Mouse (Mus musculus): ENCODE measurements around the gene S100a16. TPM values are rescaled to one million over a fixed set of nuclear protein-coding genes. Genes with fewer than 3 reads are reported as not detected.

S100a16 gene
- polyA plus RNA-seq (2015; fragmentation: Nextera tagmentation; extraction: Ambion mirVana) = 44.0 and 69.4 TPM in 2 replicates

DNA sequence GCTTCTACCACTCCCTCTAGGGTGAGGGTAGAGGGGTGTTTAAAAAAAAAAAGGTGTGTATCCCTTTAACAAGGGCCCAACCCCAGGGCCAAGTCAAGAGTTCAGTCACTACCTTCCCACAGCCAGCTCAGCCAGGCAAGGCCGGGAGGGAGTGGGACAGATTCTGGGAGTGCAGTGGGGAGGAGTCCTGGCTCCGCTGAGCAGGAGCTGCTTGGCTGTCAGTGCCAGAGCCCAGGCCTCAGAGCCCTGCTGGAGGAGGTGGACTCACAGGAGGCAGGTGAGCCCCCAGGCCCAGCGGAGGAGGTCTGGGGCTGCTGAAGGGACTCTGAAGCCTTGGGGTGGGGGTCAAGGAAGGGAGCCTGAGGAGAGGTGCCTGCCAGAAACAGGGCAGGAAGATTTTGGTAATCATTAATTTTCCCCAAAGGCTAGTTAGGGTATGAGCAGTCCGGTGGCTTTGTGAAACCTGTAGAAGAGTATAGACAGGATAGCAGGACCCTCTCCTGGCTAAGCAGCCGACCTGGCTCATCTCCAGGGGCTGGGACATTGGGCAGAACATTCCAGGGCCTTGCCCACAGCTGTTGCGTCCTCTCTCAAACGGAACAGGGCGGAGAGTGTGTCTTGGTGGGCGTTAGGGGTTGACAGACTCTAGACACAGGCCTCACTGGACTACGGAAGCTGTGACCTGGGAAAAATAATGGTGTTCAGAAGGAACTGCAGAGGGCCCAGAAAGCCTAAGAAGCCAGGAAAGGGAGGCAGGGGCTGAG is at the start of gene S100a16:
Gene S100a16 (plus strand): TSS at position 114 of the 764 bp plus-strand sequence.
- Histone ChIP-seq H3K27me3 (replicated peaks) (no peaks in the 10 kb centered on the region), H3K36me3 (no peaks in the 10 kb centered on the region), H3K4me1 (peaks cover 6% of the 10 kb centered on the region; the same call in 1 of the 2 replicates), H3K4me3 (replicated peaks) (no peak within 1 kb of the TSS), H3K4me2 (peak within 1 kb of the TSS; percentile 5; the same call in 1 of the 2 replicates), H3K9ac (replicated peaks) (no peak within 1 kb of the TSS), H3K9me3 (replicated peaks) (no peaks in the 10 kb centered on the region), H3K27ac (replicated peaks) (no peak within 1 kb of the TSS)
- ATAC-seq (ENCODE audit: low FRiP score) = peak; percentile 51; the same call in 1 of the 2 replicates
- WGBS = 49% methylated on average over 10 of the region's 10 CpGs

DNA sequence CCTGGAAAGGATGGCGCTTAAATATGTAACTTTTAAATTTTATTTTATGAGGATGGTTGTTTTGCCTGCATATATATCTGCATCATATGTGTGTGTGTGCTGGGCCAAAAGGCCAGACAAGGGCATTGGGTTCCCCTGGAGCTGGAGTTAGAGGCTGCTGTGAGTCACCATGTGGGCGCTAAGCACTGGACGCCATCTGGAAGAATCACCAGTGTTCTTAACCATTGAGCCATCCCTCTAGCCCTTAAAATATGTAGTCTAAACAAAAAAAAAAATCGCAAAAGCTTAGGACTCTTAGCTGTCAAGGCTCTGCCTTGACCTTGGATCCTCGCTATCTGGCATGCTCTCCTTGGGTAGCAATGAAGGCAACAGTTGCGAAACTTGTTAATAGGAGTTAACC is 48.5 kb upstream of the S100a16 start:
- Histone ChIP-seq H3K9me3 (replicated peaks) (no peaks in the 10 kb centered on the region), H3K4me2 (no peak overlapping the region), H3K36me3 (peaks cover 56% of the 10 kb centered on the region), H3K4me3 (replicated peaks) (no peak overlapping the region), H3K9ac (replicated peaks) (no peak overlapping the region), H3K4me1 (peaks cover 9% of the 10 kb centered on the region), H3K27me3 (replicated peaks) (no peaks in the 10 kb centered on the region), H3K27ac (replicated peaks) (no peak overlapping the region)
- 89% methylated on average over 6 of the region's 6 CpGs for WGBS
- no peak for ATAC-seq (ENCODE audit: low FRiP score)

- peak; percentile 96 for ATAC-seq (ENCODE audit: low FRiP score)
- Histone ChIP-seq H3K4me2 (peak within 1 kb of the TSS; percentile 63), H3K27ac (replicated peaks) (peak within 1 kb of the TSS; percentile 84), H3K9me3 (replicated peaks) (no peaks in the 10 kb centered on the region), H3K27me3 (replicated peaks) (no peaks in the 10 kb centered on the region), H3K4me3 (replicated peaks) (peak within 1 kb of the TSS; percentile 83), H3K9ac (replicated peaks) (peak within 1 kb of the TSS; percentile 85), H3K4me1 (peaks cover 9% of the 10 kb centered on the region), H3K36me3 (peaks cover 41% of the 10 kb centered on the region)
- WGBS = 0% methylated on average over 37 of the region's 37 CpGs
Observed at GRCm38 (mm10) chr3:90490696-90491256, 46.3 kb upstream of the S100a16 start, which contains the start of gene Snapin. Gene Snapin, minus strand, starts transcription at chr3:90491033.

- no peak overlapping the region for H3K4me3 ChIP-seq (replicated peaks)
- WGBS = 34% methylated on average over 2 of the region's 2 CpGs
- H3K27ac ChIP-seq (replicated peaks) = no peak overlapping the region
- no peaks in the 10 kb centered on the region for H3K9me3 ChIP-seq (replicated peaks)
- ATAC-seq (ENCODE audit: low FRiP score) = peak; percentile 32; the same call in 1 of the 2 replicates
- H3K27me3 ChIP-seq (replicated peaks) = no peaks in the 10 kb centered on the region
- H3K4me1 ChIP-seq = peaks cover 9% of the 10 kb centered on the region
- no peak overlapping the region for H3K9ac ChIP-seq (replicated peaks)
- no peak overlapping the region for H3K4me2 ChIP-seq
- H3K36me3 ChIP-seq = peaks cover 41% of the 10 kb centered on the region
Observed at GRCm38 (mm10) chr3:90491350-90491749, 45.7 kb upstream of the S100a16 start.

DNA sequence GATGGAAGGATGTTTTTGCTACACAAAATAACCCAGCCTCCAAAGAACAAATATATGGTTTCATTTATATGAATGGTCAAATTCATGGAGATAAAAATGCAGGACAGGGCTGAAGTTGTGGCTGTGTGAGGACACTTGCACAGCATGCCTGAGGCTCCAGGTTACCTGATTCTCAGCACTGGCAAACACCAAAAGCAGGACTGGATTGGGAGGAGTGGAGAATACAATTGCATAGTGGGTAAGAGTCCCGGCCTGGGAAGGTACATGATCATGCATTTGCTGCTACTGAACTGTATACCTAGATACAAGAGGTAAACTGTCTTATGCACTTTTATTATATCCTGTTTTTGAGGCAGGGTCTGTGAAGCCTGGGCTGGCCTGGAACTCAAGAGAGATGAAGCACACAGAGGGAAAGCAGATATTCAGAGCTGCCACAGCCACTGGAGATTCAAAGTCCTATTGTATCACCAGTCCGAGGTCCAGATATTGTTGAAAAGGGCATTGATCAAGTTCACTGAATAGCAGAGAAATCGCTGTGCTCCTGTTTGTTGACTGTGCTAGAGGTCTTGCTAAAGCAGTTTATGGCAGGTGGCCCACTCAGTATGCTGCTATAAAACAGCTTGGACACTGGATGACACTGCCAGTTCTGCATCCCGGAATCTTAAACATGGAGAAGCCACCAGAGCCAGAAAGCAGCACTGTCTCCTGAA is 43.1 kb upstream of the S100a16 start:
- no peak overlapping the region for H3K4me2 ChIP-seq
- H3K4me1 ChIP-seq = peaks cover 9% of the 10 kb centered on the region
- H3K9ac ChIP-seq (replicated peaks) = no peak overlapping the region
- H3K36me3 ChIP-seq = peaks cover 45% of the 10 kb centered on the region
- no peak overlapping the region for H3K4me3 ChIP-seq (replicated peaks)
- 45% methylated on average over 4 of the region's 4 CpGs for WGBS
- no peak for ATAC-seq (ENCODE audit: low FRiP score)
- no peak overlapping the region for H3K27ac ChIP-seq (replicated peaks)
- H3K9me3 ChIP-seq (replicated peaks) = no peaks in the 10 kb centered on the region
- no peaks in the 10 kb centered on the region for H3K27me3 ChIP-seq (replicated peaks)

GRCm38 (mm10) chr3:90495850-90496525 is 41.1 kb upstream of the S100a16 start:
- Histone ChIP-seq H3K4me3 (replicated peaks) (no peak overlapping the region), H3K27ac (replicated peaks) (no peak overlapping the region), H3K27me3 (replicated peaks) (no peaks in the 10 kb centered on the region), H3K4me1 (no peaks in the 10 kb centered on the region), H3K4me2 (no peak overlapping the region), H3K9me3 (replicated peaks) (no peaks in the 10 kb centered on the region), H3K36me3 (peaks cover 53% of the 10 kb centered on the region), H3K9ac (replicated peaks) (no peak overlapping the region)
- WGBS = 94% methylated on average over 7 of the region's 7 CpGs
- ATAC-seq (ENCODE audit: low FRiP score) = no peak

GRCm38 (mm10) chr3:90497597-90497996 is 39.5 kb upstream of the S100a16 start:
- Histone ChIP-seq H3K4me1 (no peaks in the 10 kb centered on the region), H3K9me3 (replicated peaks) (no peaks in the 10 kb centered on the region), H3K36me3 (peaks cover 68% of the 10 kb centered on the region), H3K27me3 (replicated peaks) (no peaks in the 10 kb centered on the region), H3K4me3 (replicated peaks) (no peak overlapping the region), H3K4me2 (no peak overlapping the region), H3K27ac (replicated peaks) (no peak overlapping the region), H3K9ac (replicated peaks) (no peak overlapping the region)
- ATAC-seq (ENCODE audit: low FRiP score) = no peak

DNA sequence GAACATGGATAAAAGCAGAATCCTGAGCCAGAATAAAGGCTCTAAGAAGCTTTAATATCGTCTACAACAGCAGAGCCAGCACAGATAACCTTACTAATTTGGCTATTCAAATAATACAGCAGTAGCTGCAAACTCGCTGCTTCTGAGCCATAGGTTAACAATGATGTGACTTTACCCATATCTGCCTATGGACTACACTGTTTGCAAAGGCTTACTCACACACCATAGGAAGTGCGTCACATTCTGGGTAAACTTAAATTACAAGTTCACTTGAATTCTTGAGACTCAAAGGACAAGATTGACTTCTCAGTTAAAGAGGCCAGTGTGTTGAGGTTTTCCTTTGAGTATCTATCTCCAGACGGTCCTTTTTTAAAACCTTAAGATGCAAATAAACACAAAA is 33.6 kb upstream of the S100a16 start:
- Histone ChIP-seq H3K27ac (replicated peaks) (no peak overlapping the region), H3K9me3 (replicated peaks) (no peaks in the 10 kb centered on the region), H3K4me2 (no peak overlapping the region), H3K9ac (replicated peaks) (no peak overlapping the region), H3K4me3 (replicated peaks) (no peak overlapping the region), H3K4me1 (peaks cover 34% of the 10 kb centered on the region), H3K36me3 (peaks cover 70% of the 10 kb centered on the region), H3K27me3 (replicated peaks) (no peaks in the 10 kb centered on the region)
- no peak for ATAC-seq (ENCODE audit: low FRiP score)
- WGBS = 90% methylated on average over 4 of the region's 4 CpGs

- Histone ChIP-seq H3K36me3 (peaks cover 53% of the 10 kb centered on the region), H3K9ac (replicated peaks) (no peak overlapping the region), H3K4me1 (peaks cover 38% of the 10 kb centered on the region), H3K27ac (replicated peaks) (no peak overlapping the region), H3K9me3 (replicated peaks) (no peaks in the 10 kb centered on the region), H3K4me3 (replicated peaks) (no peak overlapping the region), H3K4me2 (no peak overlapping the region), H3K27me3 (replicated peaks) (no peaks in the 10 kb centered on the region)
- ATAC-seq (ENCODE audit: low FRiP score) = no peak
- WGBS = 87% methylated on average over 5 of the region's 5 CpGs
Observed at GRCm38 (mm10) chr3:90505216-90505615, 31.8 kb upstream of the S100a16 start.

- Histone ChIP-seq H3K4me2 (no peak overlapping the region), H3K27me3 (replicated peaks) (0 out of 2 replicates have a peak, but pooled peaks cover 2% of the 10 kb centered on the region), H3K27ac (replicated peaks) (no peak overlapping the region), H3K9ac (replicated peaks) (no peak overlapping the region), H3K9me3 (replicated peaks) (no peaks in the 10 kb centered on the region), H3K4me3 (replicated peaks) (no peak overlapping the region), H3K4me1 (peaks cover 38% of the 10 kb centered on the region), H3K36me3 (peaks cover 47% of the 10 kb centered on the region)
- 86% methylated on average over 3 of the region's 3 CpGs for WGBS
- no peak for ATAC-seq (ENCODE audit: low FRiP score)
Observed at GRCm38 (mm10) chr3:90506362-90506761, 30.7 kb upstream of the S100a16 start.

GRCm38 (mm10) chr3:90508287-90508949 is 28.6 kb upstream of the S100a16 start:
- Histone ChIP-seq H3K4me2 (peak overlapping the region; percentile 75), H3K36me3 (peaks cover 28% of the 10 kb centered on the region), H3K9me3 (replicated peaks) (no peaks in the 10 kb centered on the region), H3K27me3 (replicated peaks) (peaks cover 5% of the 10 kb centered on the region), H3K27ac (replicated peaks) (peak overlapping the region; percentile 95), H3K4me3 (replicated peaks) (peak overlapping the region; percentile 94), H3K9ac (replicated peaks) (peak overlapping the region; percentile 100), H3K4me1 (peaks cover 34% of the 10 kb centered on the region)
- WGBS = 2% methylated on average over 20 of the region's 20 CpGs
- no peak; the same call in 1 of the 2 replicates for ATAC-seq (ENCODE audit: low FRiP score)
